ENCODE assay signal across 8 mouse cellular contexts in the genomic region with DNA sequence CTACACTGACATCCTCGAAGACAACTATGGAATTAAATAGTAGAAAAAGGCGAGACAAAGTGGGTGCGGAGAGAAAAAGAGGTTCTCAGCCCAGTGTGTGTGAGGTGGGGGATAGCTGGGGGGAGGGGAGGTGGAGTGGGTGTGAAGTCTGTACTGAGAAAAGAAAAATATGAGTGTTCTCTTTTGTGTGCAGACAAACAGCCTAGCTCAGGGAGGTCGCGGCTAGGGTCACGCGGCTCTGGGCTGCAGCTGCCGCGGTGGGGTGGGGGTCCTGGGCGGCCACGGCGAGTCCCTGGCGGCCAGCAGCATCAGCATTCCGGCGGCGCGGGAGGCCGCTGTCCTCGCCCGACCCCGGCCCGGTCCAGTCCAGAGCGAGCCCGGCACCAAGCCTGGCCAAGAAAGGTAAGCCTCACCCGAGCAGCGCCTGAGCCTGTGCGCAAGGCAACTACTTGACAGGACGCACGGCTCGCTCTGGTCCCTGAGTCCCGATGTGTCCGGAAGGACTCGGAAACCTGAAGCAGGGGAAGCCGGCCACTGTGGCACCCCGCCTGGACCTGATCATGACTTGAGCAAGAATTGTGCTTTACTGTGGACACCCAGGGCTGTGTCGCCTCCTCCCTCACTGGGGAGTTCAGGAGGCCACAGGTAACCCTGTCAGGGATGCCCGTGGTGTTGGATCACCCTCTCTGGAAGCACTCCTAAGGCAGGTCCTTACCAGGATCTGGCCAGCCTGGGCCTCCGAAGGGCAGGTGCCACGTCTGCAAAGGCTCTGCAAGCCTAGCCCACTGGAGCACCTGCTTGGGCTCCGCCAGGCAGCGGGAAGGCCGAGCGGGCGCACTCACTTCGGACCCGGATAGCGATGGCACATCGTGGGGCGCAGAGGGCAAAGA.
DNase-seq lines count a peak whose midpoint lies in the region; ATAC-seq and TF ChIP-seq lines count a peak whose summit lies in the region.
"Had no signal": no experiment of that assay in that cellular context is flagged by ENCODE, and none has a peak within 500 bp of the region (broad histone marks: within the 10 kb centered on the region; RNA-seq: fewer than 3 reads in every experiment).

No protein-coding gene starts in this region.

- ATAC-seq in hindbrain, embryonic 14.5 days (ENCODE audit: low FRiP score), result peak; percentile 37; the same call in 1 of the 2 replicates
- ATAC-seq in midbrain, embryonic 13.5 days, result peak; percentile 70

- no peak overlapping the region for H3K27ac ChIP-seq in ES-E14 (ENCODE audit: insufficient read depth, low read depth, low read length, poor library complexity, severe bottlenecking)
- H3K27ac ChIP-seq in hindbrain, embryonic 14.5 days, result peak overlapping the region; percentile 35; the same call in 1 of the 2 replicates
- peak overlapping the region; percentile 83 for H3K27ac ChIP-seq in midbrain, embryonic 13.5 days

- DNase-seq in ES-E14 (ENCODE audit: low read depth, low spot score), result peak; percentile 9
- DNase-seq in brain, embryonic 14.5 days (ENCODE audit: low read depth), result peak; percentile 80
- DNase-seq in hindbrain, embryonic 14.5 days (ENCODE audit: low spot score), result no peak
- no peak for DNase-seq in spleen, postnatal 14 days (ENCODE audit: low spot score in 2 of 2)
- no peak for DNase-seq in layer of hippocampus, adult 11-12 months (ENCODE audit: low spot score)
- no peak for DNase-seq in heart, postnatal 14 days

- H3K9me3 ChIP-seq in ES-E14 (ENCODE audit: control insufficient read depth, insufficient read depth, low read depth, low read length), result no peaks in the 10 kb centered on the region
- no peaks in the 10 kb centered on the region for H3K9me3 ChIP-seq in hindbrain, embryonic 14.5 days (ENCODE audit: control insufficient read depth, low read length)
- no peaks in the 10 kb centered on the region for H3K9me3 ChIP-seq in midbrain, embryonic 13.5 days
- H3K9me3 ChIP-seq: megakaryocyte, embryonic 14.5 days had no signal

- WGBS in hindbrain, embryonic 14.5 days, result 1% methylated on average over 47 of the region's 49 CpGs
- under 1% methylated on average over 49 of the region's 49 CpGs for WGBS in midbrain, embryonic 13.5 days

- TF ChIP-seq POLR2A in brain, embryonic 14.5 days (IDR thresholded peaks at IDR 0.05; ENCODE audit: borderline replicate concordance, extremely low read depth, insufficient read depth, insufficient read length, poor library complexity, severe bottlenecking), result no peak

- H3K4me1 ChIP-seq in ES-E14 (ENCODE audit: control insufficient read depth in 2 of 2, insufficient read depth in 2 of 2, low read length in 2 of 2, poor library complexity in 1 of 2), result peaks cover 0 to 9% of the 10 kb centered on the region in 2 experiments; a peak in 1 of 4 replicates
- H3K4me1 ChIP-seq in hindbrain, embryonic 14.5 days (replicated peaks; ENCODE audit: control insufficient read depth, insufficient read depth, low read length), result peaks cover 28% of the 10 kb centered on the region
- peaks cover 51% of the 10 kb centered on the region for H3K4me1 ChIP-seq in midbrain, embryonic 13.5 days (replicated peaks)
- H3K4me1 ChIP-seq: megakaryocyte, embryonic 14.5 days had no signal

- no peak for TF ChIP-seq CTCF in brain, embryonic 14.5 days (IDR thresholded peaks at IDR 0.05; ENCODE audit: borderline replicate concordance, extremely low read depth, insufficient read depth, insufficient read length)

- H3K4me3 ChIP-seq in ES-E14 (ENCODE audit: insufficient read depth in 1 of 2, low read depth in 1 of 2, low read length in 2 of 2, poor library complexity in 1 of 2, severe bottlenecking in 1 of 2), result peak overlapping the region; percentile 3 to 52
- H3K4me3 ChIP-seq in hindbrain, embryonic 14.5 days (replicated peaks; ENCODE audit: low read length), result peak overlapping the region; percentile 11
- peak overlapping the region; percentile 36 for H3K4me3 ChIP-seq in midbrain, embryonic 13.5 days (replicated peaks)
- H3K4me3 ChIP-seq: megakaryocyte, embryonic 14.5 days had no signal

- peak overlapping the region; percentile 41 for H3K4me2 ChIP-seq in hindbrain, embryonic 14.5 days (replicated peaks)
- peak overlapping the region; percentile 55 for H3K4me2 ChIP-seq in midbrain, embryonic 13.5 days (replicated peaks)

- H3K36me3 ChIP-seq in ES-E14 (ENCODE audit: control insufficient read depth, insufficient read depth, low read length, poor library complexity, severe bottlenecking), result no peaks in the 10 kb centered on the region
- H3K36me3 ChIP-seq in hindbrain, embryonic 14.5 days (replicated peaks; ENCODE audit: control insufficient read depth, insufficient read depth), result no peaks in the 10 kb centered on the region
- H3K36me3 ChIP-seq in midbrain, embryonic 13.5 days, result no peaks in the 10 kb centered on the region

- in situ Hi-C loops in ES-E14 (cut with MboI; ENCODE audit: low sequenced_read_pairs in 2 of 2, unreplicated experiment in 2 of 2), result no loop called here

- peaks cover 68% of the 10 kb centered on the region for H3K27me3 ChIP-seq in hindbrain, embryonic 14.5 days (ENCODE audit: control insufficient read depth, insufficient read depth, low read length)
- H3K27me3 ChIP-seq in midbrain, embryonic 13.5 days, result peaks cover 78% of the 10 kb centered on the region

- no peak overlapping the region for H3K9ac ChIP-seq in ES-E14 (ENCODE audit: insufficient read depth, low read depth, low read length, poor library complexity, severe bottlenecking)
- no peak overlapping the region for H3K9ac ChIP-seq in hindbrain, embryonic 14.5 days
- peak overlapping the region; percentile 61 for H3K9ac ChIP-seq in midbrain, embryonic 13.5 days (replicated peaks)

- intact Hi-C loops in heart, postnatal 14 days (cut with DNase I), result no loop called here

TF ChIP-seq in ES-E14, 5 proteins besides CTCF, POLR2A, EP300 and RAD21:
- TF ChIP-seq ZNF384 (IDR thresholded peaks at IDR 0.05; ENCODE audit: low read depth, low read length) (no peak), MAFK (IDR thresholded peaks at IDR 0.05; ENCODE audit: insufficient read depth, low read depth, low read length) (no peak), ZC3H11A (IDR thresholded peaks at IDR 0.05; ENCODE audit: borderline replicate concordance, low read depth, low read length) (no peak), HCFC1 (IDR thresholded peaks at IDR 0.05; ENCODE audit: borderline replicate concordance, insufficient read depth, low read length) (no peak), CHD2 (IDR thresholded peaks at IDR 0.05; ENCODE audit: low read depth, low read length) (no peak)

Comparison
In these comparisons a context has a peak if more than half of its experiments do, and no peak if none do; other contexts are left out.
1. DNase-seq: peak in ES-E14 (single experiment) and brain, embryonic 14.5 days (single experiment); none in hindbrain, embryonic 14.5 days (single experiment), spleen, postnatal 14 days (0 of 2), layer of hippocampus, adult 11-12 months (single experiment) and heart, postnatal 14 days (0 of 2).
2. Peak in every context shown above with its lines, with median percentiles within 50 percentile points of each other: H3K4me3 ChIP-seq.